Mouse (Mus musculus) neural tube, embryonic 14.5 days (tissue): Measurements from ENCODE around the gene Rgl1. TPM values are rescaled to one million over a fixed set of nuclear protein-coding genes. Genes with fewer than 3 reads are reported as not detected.

Experiments used
- ATAC-seq: fragments of 200-750 bp; cut with Nextera tagmentation; 2 replicates; pipeline ENCODE4 v1.8.0; 2017; ENCODE audit warnings: low read depth, mild to moderate bottlenecking, moderate TSS enrichment, moderate library complexity
- H3K27ac ChIP-seq: fragments of 300-500 bp; sonication (generic); 2 replicates; pipeline ENCODE4 v1.5.1; 2014; ENCODE audit warnings: low read depth, mild to moderate bottlenecking, control low read depth, low read length, moderate library complexity, mixed read lengths
- H3K27me3 ChIP-seq: fragments of 300-500 bp; sonication (generic); 2 replicates; pipeline ENCODE4 v1.6.1; 2014; ENCODE audit warnings: low read length; ENCODE audit not compliant: control insufficient read depth, insufficient read depth
- H3K36me3 ChIP-seq: fragments of 300-500 bp; sonication (generic); 2 replicates; pipeline ENCODE4 v1.6.1; 2014; ENCODE audit warnings: low read length, mixed read lengths; ENCODE audit not compliant: control insufficient read depth, insufficient read depth
- H3K4me1 ChIP-seq: fragments of 300-500 bp; sonication (generic); 2 replicates; pipeline ENCODE4 v1.6.1; 2014; ENCODE audit warnings: low read length; ENCODE audit not compliant: control insufficient read depth, insufficient read depth
- H3K4me2 ChIP-seq: fragments of 300-500 bp; sonication (generic); 2 replicates; pipeline ENCODE4 v1.6.1; 2014; ENCODE audit warnings: mild to moderate bottlenecking, low read depth, low read length, control low read depth
- H3K4me3 ChIP-seq: fragments of 300-500 bp; sonication (generic); 2 replicates; pipeline ENCODE4 v1.5.1; 2014; ENCODE audit warnings: low read depth, low read length, control low read depth, mixed read lengths
- H3K9ac ChIP-seq: fragments of 300-500 bp; sonication (generic); replicated peaks from 2 replicates; pipeline ENCODE4 v1.6.1; 2014; ENCODE audit warnings: low read depth, mild to moderate bottlenecking, control low read depth, low read length, mixed read lengths
- H3K9me3 ChIP-seq: fragments of 300-500 bp; sonication (generic); 2 replicates; pipeline ENCODE4 v1.6.1; 2016; ENCODE audit warnings: low read length; ENCODE audit not compliant: control insufficient read depth
- WGBS: fragments of 180-500 bp; shearing (Covaris S2); extraction: QIAGEN DNeasy Blood & Tissue Kit; methylation state at CpG from one replicate; pipeline ENCODE4 v1.1.7; 2014; 5-methylcytosine and 5-hydroxymethylcytosine counted together
- polyA plus RNA-seq: library from polyadenylated mRNA; unstranded; fragments of >200 nt; fragmentation: Nextera tagmentation; extraction: Ambion mirVana; gene quantifications from 2 replicates; pipeline ENCODE4 v1.2.1, GENCODE M21; 2014

The Rgl1 gene
- polyA plus RNA-seq, 1 experiment from 2014 or later = 14.9 TPM

DNA sequence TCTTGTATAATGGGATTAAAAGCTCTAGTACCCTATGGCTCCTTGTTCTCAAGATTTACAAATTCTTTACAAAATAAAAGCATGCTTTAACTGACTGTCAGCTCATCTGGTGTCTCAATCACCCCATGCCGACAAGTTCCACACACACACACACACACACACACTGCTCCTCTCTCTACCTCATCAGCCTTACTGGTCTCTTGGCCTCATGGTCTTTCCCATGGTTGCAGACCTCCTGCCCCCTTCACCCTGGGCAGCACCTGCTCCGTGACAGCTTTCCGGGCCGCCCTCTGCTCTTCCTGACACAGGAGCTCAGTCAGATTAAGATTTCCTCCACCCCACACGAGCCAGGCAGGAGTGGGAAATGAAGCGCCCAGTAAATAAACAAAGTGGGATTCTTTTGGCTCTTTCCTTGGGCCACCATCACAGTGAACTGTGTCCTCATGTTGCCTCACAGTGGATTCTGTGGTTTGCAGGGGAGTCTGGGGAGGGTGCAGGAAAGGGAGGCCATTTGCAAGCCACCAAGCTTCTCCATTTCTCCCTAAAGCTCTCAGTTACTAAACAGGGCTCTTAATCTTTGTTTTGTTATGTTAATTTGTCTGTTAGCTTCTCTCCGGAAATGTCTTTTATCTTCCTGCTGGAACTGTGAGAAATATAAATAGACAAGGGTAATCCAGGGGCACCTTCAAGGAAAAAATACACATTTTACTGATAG, 193.2 kb downstream of the Rgl1 start:
- H3K4me2 ChIP-seq = no peak overlapping the region
- peaks cover 18% of the 10 kb centered on the region; the same call in 1 of the 2 replicates for H3K4me1 ChIP-seq
- no peak overlapping the region; the same call in 1 of the 2 replicates for H3K27ac ChIP-seq
- no peak overlapping the region for H3K4me3 ChIP-seq
- no peak for ATAC-seq
- WGBS = 36% methylated on average over 7 of the region's 7 CpGs
- no peaks in the 10 kb centered on the region for H3K36me3 ChIP-seq
- H3K27me3 ChIP-seq = no peaks in the 10 kb centered on the region
- H3K9ac ChIP-seq = no peak overlapping the region
- H3K9me3 ChIP-seq = no peaks in the 10 kb centered on the region

DNA sequence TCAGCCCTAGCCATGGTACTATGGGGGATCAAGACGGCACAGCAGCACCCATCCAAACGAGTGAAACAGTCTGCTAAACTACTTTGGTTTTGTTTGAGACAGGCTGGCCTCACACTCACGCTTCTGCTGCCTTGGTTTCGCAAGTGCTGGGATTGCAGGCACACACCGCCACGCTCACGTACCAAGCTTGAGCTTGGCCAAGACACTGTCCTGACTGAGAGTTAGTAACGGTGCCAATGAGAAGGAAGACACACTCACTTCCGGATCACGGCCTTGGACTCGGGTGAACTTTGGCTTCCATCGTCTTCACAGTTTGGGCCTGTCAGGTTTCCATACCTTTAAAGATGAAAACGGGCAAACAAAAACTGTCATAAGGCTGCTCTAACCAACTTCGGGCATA, 194.8 kb downstream of the Rgl1 start:
- 94% methylated on average over 14 of the region's 14 CpGs for WGBS
- no peaks in the 10 kb centered on the region for H3K36me3 ChIP-seq

DNA sequence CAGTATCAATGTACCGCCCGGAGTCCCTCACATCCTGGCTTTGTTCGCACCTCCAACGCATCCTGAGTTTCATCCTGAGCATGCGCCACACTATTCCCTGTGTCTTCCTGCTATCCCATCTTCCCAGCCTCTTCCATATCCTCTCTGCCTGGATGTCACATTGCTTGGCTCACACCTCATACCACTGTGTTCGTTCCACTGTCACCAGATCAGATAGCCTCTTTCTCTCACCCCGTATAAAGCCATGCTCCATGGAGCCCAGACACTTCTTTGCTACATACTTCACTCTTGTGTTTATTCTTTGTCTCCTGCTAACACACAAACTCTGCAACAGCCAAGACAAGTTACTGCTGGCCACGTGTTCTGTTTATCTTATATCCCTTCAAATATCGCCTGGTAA, 195.5 kb downstream of the Rgl1 start:
- H3K9ac ChIP-seq = no peak overlapping the region
- no peak overlapping the region for H3K4me3 ChIP-seq
- no peaks in the 10 kb centered on the region for H3K27me3 ChIP-seq
- no peak overlapping the region for H3K27ac ChIP-seq
- 94% methylated on average over 9 of the region's 9 CpGs for WGBS
- no peaks in the 10 kb centered on the region for H3K36me3 ChIP-seq
- peaks cover 10% of the 10 kb centered on the region; the same call in 1 of the 2 replicates for H3K4me1 ChIP-seq
- H3K4me2 ChIP-seq = no peak overlapping the region
- ATAC-seq = no peak
- H3K9me3 ChIP-seq = no peaks in the 10 kb centered on the region

More for the DNA sequence above, 194.8 kb downstream of the Rgl1 start:
- no peaks in the 10 kb centered on the region for H3K27me3 ChIP-seq
- no peak overlapping the region for H3K4me3 ChIP-seq
- H3K9me3 ChIP-seq = no peaks in the 10 kb centered on the region
- no peak overlapping the region for H3K4me2 ChIP-seq
- no peak for ATAC-seq
- no peak overlapping the region for H3K27ac ChIP-seq
- peaks cover 12% of the 10 kb centered on the region; the same call in 1 of the 2 replicates for H3K4me1 ChIP-seq
- no peak overlapping the region for H3K9ac ChIP-seq

DNA sequence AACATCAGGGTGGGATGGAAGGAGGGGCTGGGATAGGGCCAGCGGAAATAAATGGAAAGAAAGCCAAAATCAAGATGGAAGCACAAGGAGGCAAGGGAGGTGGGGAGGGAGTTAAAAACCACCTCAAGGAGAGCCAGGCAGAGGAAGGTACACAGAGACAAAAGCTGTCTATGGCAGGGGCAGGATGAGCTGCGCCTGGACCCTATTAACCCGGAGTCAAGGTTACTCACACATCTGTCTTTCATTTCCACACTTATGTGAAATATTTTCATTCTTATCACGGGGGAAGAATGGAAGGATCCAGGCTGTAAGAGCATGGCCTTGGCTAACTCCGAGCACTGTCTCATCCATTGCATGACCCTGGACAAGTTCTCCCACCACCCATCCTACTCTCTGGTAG, 202.9 kb downstream of the Rgl1 start:
- ATAC-seq = no peak
- Histone ChIP-seq H3K9me3 (no peaks in the 10 kb centered on the region), H3K36me3 (no peaks in the 10 kb centered on the region), H3K4me1 (no peaks in the 10 kb centered on the region), H3K4me2 (no peak overlapping the region), H3K4me3 (no peak overlapping the region), H3K27ac (no peak overlapping the region), H3K27me3 (no peaks in the 10 kb centered on the region), H3K9ac (no peak overlapping the region)
- WGBS = 81% methylated on average over 5 of the region's 5 CpGs

DNA sequence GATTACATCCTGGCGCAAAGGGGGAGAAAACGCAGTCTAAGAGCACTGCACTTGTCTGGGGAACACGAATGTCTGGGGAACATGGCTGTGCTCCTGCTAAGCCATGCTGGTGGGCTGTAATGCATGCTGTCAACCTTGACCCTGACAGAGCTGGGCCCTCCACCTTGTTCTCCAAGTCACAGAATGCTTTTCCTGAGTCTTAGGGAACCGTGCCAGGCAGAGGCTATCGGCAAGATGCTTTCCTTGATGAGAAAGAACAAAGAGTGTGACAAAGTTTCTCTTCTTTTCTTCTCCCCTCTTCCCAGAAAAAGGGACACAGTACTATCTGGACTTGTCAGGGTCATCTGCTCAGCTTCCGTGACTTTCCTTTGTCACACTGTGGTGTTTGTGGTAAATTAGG, 203.3 kb downstream of the Rgl1 start:
- no peak overlapping the region for H3K9ac ChIP-seq
- WGBS = 83% methylated on average over 6 of the region's 6 CpGs
- H3K4me3 ChIP-seq = no peak overlapping the region
- H3K36me3 ChIP-seq = no peaks in the 10 kb centered on the region
- H3K4me2 ChIP-seq = no peak overlapping the region
- H3K4me1 ChIP-seq = no peaks in the 10 kb centered on the region
- no peaks in the 10 kb centered on the region for H3K9me3 ChIP-seq
- no peak for ATAC-seq
- no peak overlapping the region for H3K27ac ChIP-seq
- no peaks in the 10 kb centered on the region for H3K27me3 ChIP-seq

DNA sequence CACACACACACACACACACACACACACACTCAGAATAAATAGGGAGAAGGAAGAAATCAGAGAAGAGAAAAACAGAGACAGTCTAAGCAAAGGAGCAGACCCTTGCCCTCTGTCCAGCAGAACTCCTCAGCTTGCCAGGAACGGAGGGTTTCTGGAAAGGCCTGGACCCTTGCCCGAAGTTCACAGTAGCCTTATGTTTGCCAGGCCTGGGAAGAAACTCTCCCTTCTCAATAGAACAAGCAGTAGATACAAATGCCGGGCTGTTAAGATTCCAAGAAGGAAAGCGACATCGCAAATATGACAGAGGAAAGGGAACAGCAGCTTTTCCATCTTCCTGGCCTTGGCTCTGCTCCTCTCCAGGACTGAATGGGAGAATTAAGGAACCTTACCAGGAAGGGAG, 205.7 kb downstream of the Rgl1 start:
- Histone ChIP-seq H3K9me3 (no peaks in the 10 kb centered on the region), H3K27me3 (no peaks in the 10 kb centered on the region), H3K4me3 (no peak overlapping the region), H3K4me1 (peaks cover 6% of the 10 kb centered on the region), H3K4me2 (no peak overlapping the region), H3K27ac (no peak overlapping the region), H3K36me3 (no peaks in the 10 kb centered on the region), H3K9ac (no peak overlapping the region)
- no peak for ATAC-seq
- WGBS = 72% methylated on average over 5 of the region's 5 CpGs

DNA sequence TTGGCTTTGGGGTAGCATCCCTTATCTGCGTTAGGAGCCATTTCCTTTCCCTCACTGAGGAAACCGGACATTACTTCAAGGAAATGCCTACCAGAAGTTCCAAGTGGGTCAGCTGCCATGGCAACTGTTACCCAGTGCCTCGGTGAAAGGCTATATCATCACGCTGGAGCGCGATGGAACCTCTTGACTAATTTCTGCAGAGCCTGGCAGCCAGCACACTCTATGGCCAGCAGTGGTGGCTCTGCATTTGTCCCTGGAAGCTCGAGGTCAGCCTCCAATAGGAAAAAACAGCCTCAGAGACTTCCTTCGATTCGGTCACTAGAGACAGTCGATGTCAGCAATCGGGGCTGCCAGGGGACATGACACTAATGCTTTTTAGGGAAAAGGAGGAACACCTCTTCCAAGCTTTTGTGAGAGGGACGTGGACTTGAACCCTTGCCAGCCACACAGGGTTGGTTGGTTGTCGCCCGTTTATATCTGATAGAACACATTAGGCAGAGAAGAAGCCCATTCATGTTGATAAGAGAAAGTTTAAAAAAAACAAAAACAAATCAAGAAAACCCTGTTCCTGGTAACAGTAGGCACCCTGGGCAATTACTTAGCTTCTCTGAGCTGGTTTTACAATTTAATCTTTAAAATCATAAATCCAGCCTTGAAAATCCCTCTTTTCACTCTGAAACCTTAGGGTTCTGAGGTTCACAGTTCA, 209.4 kb downstream of the Rgl1 start:
- H3K27me3 ChIP-seq = no peaks in the 10 kb centered on the region
- 50% methylated on average over 14 of the region's 14 CpGs for WGBS
- H3K36me3 ChIP-seq = no peaks in the 10 kb centered on the region
- H3K27ac ChIP-seq = peak overlapping the region; percentile 17
- peaks cover 6% of the 10 kb centered on the region for H3K4me1 ChIP-seq
- H3K4me3 ChIP-seq = no peak overlapping the region
- no peak overlapping the region for H3K4me2 ChIP-seq
- H3K9ac ChIP-seq = no peak overlapping the region
- ATAC-seq = peak; percentile 74; the same call in 1 of the 2 replicates
- no peaks in the 10 kb centered on the region for H3K9me3 ChIP-seq

DNA sequence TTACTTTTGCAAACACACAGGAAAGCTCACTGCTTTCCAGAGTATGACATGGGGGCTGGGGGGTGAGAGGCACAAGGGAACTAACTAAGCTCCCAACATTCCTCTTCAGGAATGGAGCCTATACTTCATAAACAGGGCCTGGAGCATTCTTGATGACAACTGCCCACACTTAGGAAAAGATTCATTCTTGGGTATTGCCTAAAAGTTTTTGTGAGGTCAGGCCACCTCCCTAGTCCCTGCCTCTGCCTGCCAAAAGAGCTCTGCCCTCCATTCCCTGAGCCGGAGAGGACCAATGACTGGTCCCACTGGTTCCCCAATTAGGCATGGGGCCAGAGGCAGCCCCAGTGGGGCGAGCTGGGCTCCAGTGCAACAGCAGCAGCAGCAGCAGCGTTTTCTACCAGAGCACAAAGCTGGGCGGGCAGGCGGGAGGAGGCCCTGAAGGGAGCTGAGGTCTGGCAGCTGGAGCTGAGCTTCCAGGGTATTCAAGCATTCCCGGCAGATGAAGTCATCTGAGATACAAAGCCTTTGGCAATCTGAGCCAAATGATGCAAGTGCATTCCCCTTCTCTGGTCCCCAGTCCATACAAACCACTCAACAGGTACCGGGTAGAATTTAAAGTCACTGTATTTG, 210.1 kb downstream of the Rgl1 start:
- Histone ChIP-seq H3K4me2 (no peak overlapping the region), H3K27ac (peak overlapping the region; percentile 17), H3K4me1 (peaks cover 6% of the 10 kb centered on the region), H3K9me3 (no peaks in the 10 kb centered on the region), H3K36me3 (no peaks in the 10 kb centered on the region), H3K9ac (no peak overlapping the region), H3K27me3 (no peaks in the 10 kb centered on the region), H3K4me3 (no peak overlapping the region)
- peak; percentile 87 for ATAC-seq
- WGBS = 18% methylated on average over 7 of the region's 7 CpGs
